Mouse (Mus musculus) C2C12 (cell line): ENCODE measurements around the gene Src.

Experiments
- CEBPB ChIP-seq: IDR thresholded peaks from one replicate; pipeline ENCODE4 v1.6.1; 2011; ENCODE audit warnings: low read depth, mild to moderate bottlenecking, control low read depth, moderate library complexity
- CTCF ChIP-seq: IDR thresholded peaks from one replicate; pipeline ENCODE4 v1.5.1; 2011; ENCODE audit not compliant: control insufficient read depth, insufficient read depth, insufficient read length
- MAX ChIP-seq: IDR thresholded peaks from one replicate; pipeline ENCODE4 v1.6.1; 2011; ENCODE audit warnings: mild to moderate bottlenecking, control low read depth
- MYOD1 ChIP-seq: IDR thresholded peaks from one replicate; pipeline ENCODE4 v1.6.1; 2011; ENCODE audit warnings: low read depth; ENCODE audit not compliant: control insufficient read depth, insufficient read length

DNA sequence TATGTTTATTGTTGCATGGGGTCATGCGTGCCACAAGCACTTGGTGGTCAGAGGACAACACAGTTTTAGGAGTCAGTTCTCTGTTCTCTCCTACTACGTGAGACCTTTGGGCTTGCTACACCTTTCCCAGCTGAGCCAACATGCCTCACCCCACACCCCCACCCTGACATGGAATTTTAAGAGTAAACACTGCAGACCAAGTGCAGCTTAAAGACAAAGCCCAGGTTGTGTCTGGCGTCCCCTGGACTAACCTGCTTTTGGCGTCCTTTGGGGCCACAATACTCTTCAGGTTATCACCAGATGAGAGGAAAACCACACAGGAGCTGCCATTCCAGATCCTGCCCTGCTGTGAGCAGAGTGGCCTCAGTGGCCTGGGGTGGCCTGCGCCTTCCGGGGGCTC lies 23.4 kb upstream of the Src start:
- TF ChIP-seq MAX (no peak), CTCF (no peak), CEBPB (no peak), MYOD1 (no peak)
